Mouse (Mus musculus) central nervous system, embryonic 18 days (tissue): ENCODE data around the gene Gm17087. TPM values are rescaled to one million over a fixed set of nuclear protein-coding genes. Genes with fewer than 3 reads are reported as not detected.

Experiments
- polyA plus RNA-seq: library from polyadenylated mRNA; depleted of rRNA; stranded (reverse); fragments of >200 nt; gene quantifications from 2 replicates; pipeline ENCODE4 v1.2.3, GENCODE M21; 2012; rRNA removed

Gm17087 gene
- polyA plus RNA-seq, result not detected in 2 replicates

DNA sequence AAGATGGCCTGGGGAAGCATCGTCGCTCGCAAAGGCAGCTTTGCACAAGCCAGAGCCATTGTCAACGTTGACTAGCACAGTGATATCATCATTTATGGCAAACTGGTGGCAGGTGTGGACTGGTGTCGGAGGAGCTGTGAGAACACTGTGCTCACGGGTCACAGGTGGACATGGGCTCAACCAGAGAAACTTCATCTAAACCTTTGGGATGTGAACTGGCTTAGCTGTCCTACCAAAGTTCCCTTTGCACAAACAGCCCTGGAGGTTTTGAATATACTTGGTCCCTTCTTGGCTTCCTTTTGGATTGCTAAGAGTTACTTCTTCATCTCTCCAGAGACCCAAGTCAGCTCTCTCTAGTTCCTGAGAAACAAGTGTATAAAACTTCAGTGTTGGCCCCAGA, at the start of gene Gm17087:
Gene Gm17087, minus strand, starts transcription at position 101 of the 400 bp plus-strand sequence.

DNA sequence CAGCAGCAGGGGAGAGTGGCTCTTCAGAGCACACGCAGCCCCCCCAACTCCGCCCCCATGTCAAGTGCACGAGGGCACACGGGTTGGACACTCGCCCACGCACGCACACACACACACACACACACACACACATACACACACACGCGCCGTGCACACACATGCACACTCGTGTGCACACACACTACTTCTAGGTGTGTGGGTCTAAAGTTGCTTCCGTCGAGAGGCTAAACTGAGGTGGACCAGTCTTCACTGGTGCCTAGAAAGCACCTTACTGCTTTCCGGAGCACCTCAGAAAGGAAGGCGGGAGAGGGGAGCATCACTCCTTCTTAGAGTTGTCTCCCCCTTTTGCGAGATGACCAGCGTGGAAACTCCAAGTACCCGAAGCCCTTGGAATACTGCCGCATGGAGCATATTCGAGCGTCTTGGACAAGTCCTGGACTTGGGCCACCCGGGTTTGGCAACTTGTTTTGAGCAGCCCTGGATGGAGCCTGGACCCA, 41.5 kb downstream of the Gm17087 start, which contains the start of gene Pde10a:
Gene Pde10a, plus strand, starts transcription at position 148 of the 497 bp plus-strand sequence.

Other genes with a start within 250 kb of the Gm17087 start
- 25.4 and 25.5 TPM in 2 replicates for gene Prr18, start 229.5 kb downstream of the Gm17087 start, polyA plus RNA-seq
- 0.74 and 0.96 TPM in 2 replicates for gene T2, start 211.0 kb downstream of the Gm17087 start, polyA plus RNA-seq
- gene T, start 132.5 kb downstream of the Gm17087 start, polyA plus RNA-seq, result 0.71 and 1.0 TPM in 2 replicates
- gene Pde10a, start 41.6 kb downstream of the Gm17087 start, polyA plus RNA-seq, result 49.5 and 56.8 TPM in 2 replicates